Mouse (Mus musculus) lung, postnatal 4 days (tissue): ENCODE data around the gene Chst12.
A peak's percentile ranks its signal among the peaks of the same experiment; 100 is the strongest.
"Not testable (repeated sequence)": the region's sequence is repeated elsewhere in the genome, so short reads cannot be mapped to it uniquely, and the experiment has no call there.

ENCODE experiments used
- DNase-seq, 2 experiments: peaks; one replicate each; pipeline ENCODE4 v3.0.0; 2021

Gene Chst12

GRCm38 (mm10) chr5:140505208-140505780 is at the start of gene Chst12:
Gene Chst12, plus strand, starts transcription at chr5:140505550.
- peak; percentile 100 for DNase-seq

DNA sequence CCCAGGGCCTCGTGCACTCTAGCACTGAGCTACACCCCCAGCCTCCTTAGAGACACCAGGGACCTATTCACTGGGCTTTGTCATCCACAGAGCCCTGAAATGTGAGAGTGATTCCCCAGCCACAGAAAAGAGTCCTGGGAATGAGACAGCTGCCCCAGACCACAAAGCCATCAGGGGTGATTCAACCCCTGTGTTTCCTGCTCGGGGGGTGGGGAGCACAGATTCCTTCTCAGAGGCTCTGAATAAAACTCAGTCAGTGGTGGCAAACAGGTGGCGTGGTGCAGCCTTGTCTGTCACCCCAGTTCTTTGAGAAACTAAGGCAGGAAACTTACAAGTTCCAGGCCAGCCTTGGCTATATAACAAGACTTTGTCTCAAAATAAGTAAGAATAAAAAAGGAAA is 43.9 kb upstream of the Chst12 start:
- no peak for DNase-seq

GRCm38 (mm10) chr5:140463151-140463550 is 42.2 kb upstream of the Chst12 start:
- DNase-seq, result not testable (repeated sequence)

DNA sequence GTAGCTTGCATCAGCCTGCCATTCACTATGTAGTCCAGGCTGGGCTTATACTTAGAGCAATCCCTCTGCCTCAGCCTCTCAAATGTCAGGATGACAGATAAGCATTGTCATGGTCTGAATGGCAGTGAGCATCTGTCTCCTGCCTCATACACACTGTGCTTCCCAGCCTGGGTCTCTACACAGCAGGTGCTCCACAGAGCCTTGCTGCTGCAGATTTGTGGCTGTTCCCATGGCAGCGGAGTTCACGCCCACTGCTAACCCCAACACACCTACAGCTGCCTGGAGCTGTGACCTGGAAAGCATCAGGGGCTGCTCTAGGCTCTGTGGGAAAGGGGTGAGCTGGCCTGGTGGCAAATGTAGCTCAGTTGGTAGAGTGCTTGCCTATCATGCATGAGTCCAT is 40.4 kb upstream of the Chst12 start:
- DNase-seq, result no peak

DNA sequence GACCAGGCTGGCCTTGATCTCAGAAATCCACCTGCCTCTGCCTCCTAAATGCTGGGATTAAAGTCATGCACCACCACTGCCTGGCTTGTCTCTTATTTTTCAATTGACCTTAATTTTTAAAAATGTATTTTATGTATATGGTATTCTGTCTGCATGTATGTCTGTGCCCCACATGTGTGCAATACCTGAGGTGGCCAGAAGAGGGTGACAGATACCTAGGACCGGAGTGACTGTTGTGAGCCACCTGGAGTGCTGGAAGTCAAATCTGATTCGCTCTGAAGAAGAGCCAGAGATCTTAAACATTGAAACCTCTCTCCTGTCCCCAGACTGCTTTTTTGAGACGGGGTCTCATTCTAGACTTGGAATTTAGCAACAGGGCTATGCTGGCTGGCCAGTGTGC is 33.0 kb upstream of the Chst12 start:
- peak in 1 of 2 experiments; percentile 19 for DNase-seq

- DNase-seq, result no peak
Measured at GRCm38 (mm10) chr5:140481458-140481857, 23.9 kb upstream of the Chst12 start.

GRCm38 (mm10) chr5:140491142-140491541 is 14.2 kb upstream of the Chst12 start:
- DNase-seq, result no peak

DNA sequence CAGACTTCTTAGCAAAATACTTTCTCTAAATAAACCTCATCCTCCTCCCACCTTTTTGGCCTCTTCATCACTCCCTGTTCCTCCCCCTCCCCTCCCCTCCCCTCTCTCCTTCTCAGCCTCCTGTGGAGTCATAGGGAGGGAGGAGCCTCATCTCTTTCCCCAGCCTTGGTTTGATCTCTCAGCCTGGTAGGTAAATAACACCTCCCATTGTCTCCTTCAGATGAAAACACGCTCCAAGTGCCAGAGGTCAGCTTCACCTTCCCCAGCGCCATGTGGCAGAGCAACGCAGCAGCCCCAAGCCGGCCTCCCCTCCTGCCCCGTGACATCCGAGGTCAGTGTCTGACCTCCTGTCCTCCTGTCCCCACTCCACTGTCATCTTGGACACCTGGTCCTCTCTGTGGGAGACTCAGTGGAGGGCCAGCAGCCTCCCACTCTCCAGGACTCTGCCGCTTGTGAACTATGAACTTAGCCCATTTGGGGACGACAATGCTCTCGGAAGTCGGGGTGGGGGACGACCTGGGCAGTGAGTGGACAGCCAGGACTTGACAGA is 12.6 kb upstream of the Chst12 start:
- DNase-seq, result no peak

- no peak for DNase-seq
Measured at GRCm38 (mm10) chr5:140498176-140498575, 7.2 kb upstream of the Chst12 start.

- DNase-seq, result no peak
Measured at GRCm38 (mm10) chr5:140500736-140501135, 4.6 kb upstream of the Chst12 start.

DNA sequence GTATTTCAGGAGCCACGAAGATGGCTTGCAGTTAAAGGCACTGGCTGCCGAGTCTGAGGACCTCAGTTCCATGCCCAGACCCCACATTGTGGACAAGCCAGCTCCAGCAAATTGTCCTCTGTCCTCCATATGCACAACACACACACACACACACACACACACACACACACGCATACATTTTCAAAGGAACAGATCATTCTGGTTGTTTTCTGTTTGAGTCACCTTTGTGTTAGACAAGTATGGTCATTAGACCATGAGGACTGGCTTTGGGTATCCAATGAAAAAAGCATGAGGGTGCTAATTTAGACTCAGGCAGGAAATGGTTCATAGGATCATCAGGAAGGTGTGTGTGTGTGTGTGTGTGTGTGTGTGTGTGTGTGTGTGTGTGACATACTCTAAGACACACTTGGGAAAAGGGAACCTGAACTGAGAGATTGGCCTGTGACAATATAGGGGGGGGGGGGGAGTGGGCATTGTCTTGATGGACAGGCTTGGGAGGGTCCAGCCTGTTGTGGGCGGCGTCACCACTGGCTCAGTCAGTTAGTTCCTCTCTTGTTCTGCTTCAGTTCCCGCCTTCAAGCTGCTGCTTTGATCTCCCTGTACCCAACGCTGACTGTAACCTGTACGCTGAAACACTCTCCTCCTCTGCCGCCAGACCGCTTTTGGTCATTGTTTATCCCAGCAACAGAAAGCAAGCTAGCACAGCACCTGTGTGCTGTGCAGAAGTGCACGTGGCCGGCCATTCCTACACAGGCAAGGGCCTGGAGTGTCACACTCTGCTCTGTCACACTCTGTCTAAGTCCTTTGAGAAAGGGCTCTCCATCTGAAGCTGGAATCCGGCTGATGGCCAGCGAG is 3.1 kb upstream of the Chst12 start:
- peak in 1 of 2 experiments; percentile 38 for DNase-seq

DNA sequence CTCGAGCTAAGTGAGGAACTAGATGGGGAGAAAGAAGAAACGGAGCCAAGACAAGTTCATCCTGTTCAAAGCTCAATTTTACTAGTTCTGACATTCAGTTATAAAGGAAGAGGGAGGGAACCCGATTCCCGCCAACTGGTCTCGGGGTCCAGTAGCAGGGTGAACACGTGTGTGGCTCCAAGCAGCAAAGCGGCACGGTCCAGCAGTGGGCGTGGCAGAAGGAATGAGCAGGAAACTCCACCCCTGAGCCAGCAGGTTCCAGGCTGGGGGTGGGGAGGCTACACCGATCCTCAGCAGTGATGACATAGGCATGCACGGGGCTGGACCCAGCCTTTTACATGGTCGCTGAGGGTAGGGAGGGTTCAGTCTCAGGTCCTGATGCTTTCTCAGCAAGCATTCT is 2.4 kb upstream of the Chst12 start:
- DNase-seq, result peak; percentile 78 to 84

DNA sequence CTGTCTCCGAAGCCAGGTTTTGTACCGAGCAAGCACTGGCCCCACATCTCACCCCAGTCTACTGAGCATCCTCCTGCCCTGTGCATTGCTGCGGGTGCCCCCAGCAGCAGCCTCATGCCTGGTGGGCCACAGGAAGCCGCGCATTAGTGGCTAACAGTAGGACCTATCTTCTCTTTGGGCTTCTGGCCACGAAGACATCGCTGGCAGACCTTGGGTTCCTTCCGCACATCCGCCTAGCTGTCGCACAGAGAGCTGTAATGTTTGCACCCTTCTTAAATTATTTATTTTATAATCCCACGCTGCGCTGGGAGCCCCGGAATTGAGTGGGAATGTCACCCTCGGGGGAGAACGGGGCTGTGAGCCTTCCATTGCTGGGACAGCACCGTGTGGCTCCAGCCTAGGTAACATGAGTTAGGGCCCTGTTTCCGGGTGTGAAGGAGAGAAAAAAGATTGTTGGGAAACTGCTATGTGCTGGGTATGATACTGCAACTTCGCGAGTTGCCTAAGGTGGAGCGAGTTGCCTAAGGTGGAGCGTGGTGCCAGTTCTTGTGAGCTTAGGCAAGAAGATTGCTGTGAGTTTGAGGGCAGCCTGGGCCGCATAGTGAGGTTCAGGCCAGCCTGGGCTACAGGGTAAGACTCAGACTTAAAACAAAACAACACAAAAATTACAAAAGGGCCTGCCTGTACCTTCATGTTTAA is 895 bp downstream of the Chst12 start:
- DNase-seq, result peak in 1 of 2 experiments; percentile 26

GRCm38 (mm10) chr5:140507466-140508208 is 2.3 kb downstream of the Chst12 start:
- no peak for DNase-seq

GRCm38 (mm10) chr5:140508686-140509085 is 3.3 kb downstream of the Chst12 start:
- DNase-seq, result peak; percentile 73 to 81

GRCm38 (mm10) chr5:140509204-140509603 is 3.9 kb downstream of the Chst12 start:
- DNase-seq, result no peak

DNA sequence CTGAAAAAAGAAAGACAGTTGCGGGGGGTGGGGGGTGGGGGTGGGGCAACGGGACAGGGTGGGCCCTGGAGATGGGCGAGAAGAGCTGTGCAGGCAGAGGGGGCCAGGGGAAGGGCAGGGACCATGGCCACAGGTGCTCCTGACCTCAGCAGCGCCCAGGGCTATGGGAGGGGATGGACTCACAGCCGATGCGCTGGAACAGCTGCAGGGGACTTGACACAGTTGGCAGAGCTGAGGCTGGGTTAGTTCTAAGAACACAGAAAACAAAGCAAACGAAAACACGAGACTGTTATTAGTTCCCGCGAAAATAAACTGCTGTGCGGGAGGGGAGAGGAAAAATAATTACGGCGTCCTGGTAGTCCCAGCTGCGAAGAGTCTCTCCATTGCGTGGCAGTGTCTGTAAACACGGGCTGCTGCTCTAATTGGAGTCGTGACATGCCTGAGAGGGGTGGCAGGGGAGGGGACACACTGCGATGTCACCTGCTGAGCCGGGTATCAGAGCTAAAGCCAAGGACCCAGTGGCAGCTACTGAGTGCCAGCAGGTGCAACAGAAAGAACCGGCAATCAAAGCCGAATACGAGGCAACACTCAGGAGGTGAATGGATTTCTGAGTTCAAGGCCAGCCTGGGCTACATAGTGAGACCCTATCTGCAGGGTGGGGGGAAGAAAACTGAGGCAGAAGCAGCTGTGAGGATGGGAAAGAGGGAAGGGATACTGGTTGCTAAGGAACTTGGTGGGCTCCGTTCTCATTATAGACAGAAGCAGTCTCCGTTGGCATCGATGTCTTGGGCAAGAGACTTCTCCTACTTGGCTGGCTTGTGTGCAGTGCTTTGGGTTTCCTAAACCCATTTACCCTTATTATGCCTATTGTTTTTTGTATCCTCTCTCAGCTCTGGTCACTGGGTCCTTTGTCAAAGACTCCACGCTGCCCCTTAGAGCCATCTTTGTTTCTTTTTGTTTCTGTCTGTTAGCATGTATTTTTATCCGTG is 5.0 kb downstream of the Chst12 start:
- DNase-seq, result no peak

GRCm38 (mm10) chr5:140513921-140514320 is 8.6 kb downstream of the Chst12 start:
- peak in 1 of 2 experiments; percentile 51 for DNase-seq

DNA sequence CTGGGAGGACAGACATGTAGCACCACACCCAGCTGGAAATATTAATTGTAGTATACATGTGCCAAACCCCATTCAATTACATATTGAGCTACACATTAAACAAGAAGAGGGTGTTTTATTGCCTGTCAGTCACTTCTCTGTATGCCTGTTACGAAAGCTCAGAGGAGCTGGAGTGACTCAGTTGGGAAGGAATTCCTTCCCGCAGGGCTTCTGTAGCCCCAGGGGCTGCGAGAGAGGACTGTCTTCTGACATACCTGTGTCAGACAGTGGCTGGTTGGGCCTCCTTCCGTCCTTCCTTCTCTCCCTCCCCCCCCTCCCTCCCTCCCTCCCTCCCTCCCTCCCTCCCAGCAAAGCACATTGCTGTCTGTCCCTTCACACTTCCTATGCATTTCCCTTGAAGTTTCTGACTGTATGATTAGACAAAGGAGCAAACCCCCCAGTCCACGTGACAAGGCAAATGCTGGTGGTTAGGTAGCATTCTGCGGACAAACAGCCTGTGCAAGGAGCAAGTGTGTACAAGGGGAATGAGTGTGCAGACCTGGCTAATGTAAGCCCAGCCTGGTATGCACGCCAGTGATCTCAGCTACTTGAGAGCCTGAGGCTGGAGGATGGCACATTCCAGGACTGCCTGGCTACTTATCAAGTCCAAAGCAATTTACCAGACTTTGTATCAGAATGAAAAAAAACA is 9.6 kb downstream of the Chst12 start:
- DNase-seq, result no peak

DNA sequence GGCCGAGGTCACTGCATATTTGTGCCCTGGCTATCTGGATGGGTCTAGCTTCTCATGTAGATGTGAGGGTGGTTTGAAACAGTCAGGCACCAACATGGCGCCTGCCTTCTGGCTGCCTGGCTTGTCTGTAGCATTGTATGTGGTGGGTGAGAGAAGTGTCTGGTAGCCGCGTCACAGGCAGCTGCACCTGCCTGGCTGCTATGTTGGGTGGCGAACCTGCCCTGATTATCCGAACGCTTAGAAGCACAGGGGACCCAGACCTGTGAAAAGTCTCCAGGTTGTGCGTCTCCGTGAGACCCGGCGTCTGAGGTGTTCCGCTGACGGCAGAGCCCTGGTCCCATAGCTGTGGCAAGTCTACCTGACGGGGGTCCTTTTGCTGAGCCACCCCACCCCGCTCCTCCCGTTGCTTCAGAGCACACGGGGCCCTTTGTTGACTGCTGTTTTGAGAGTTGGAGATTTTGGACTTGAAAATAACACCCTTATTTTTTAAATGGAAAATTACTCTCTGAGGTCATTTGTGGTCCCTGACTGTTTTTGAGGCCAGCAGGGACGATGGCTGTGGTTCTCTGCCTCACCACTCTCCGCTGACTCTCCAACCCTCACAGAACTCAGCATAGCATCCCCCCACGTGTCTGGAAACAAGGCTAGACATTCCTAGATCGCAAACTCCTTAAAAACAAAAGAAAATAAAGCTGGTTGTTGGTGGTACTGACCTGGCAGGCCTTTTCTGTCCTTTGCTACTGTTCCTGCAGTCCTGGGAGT is 12.0 kb downstream of the Chst12 start:
- DNase-seq, result no peak
